Mouse (Mus musculus) heart, postnatal 36 days (tissue): ENCODE measurements around the gene Wipf3. TPM values are rescaled to one million over a fixed set of nuclear protein-coding genes. Genes with fewer than 3 reads are reported as not detected.

ENCODE experiments used
- DNase-seq, 2 experiments: peaks; one replicate each; pipeline ENCODE4 v3.0.0; 2021 to 2022
- intact Hi-C: fragments of 180-260 bp; cut with DNase I; formaldehyde crosslinking; loops from one replicate; pipeline ENCODE4 v1.15.1; 2025
- total RNA-seq, 2 experiments: library from RNA; stranded (reverse); gene quantifications; 2 replicates each; pipeline ENCODE4 v1.2.3; 2021

Gene Wipf3
- total RNA-seq, 2 experiments from 2014 or later, result 37.7 to 40.2 TPM

DNA sequence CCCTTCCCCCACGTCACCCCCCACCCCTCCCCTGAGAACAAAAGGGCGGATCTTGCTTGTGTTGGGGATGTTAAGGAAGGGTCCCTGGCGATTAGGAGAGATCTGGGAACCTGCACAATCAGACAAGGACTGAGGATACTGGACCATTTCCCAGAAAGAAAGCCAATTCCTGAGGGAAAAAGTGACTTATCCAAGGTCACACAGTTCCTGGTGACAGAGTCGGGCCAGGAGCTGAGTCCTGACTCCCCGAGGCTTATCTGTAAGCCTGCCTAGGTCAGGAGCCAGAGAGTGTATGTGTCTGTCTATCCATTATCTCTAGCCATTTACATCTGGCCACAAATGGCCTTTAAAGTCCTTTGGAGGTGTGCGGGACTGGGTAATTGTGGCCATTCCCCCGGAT, 818 bp downstream of the Wipf3 start:
- DNase-seq, result no peak
- intact Hi-C loops, result no loop called here

DNA sequence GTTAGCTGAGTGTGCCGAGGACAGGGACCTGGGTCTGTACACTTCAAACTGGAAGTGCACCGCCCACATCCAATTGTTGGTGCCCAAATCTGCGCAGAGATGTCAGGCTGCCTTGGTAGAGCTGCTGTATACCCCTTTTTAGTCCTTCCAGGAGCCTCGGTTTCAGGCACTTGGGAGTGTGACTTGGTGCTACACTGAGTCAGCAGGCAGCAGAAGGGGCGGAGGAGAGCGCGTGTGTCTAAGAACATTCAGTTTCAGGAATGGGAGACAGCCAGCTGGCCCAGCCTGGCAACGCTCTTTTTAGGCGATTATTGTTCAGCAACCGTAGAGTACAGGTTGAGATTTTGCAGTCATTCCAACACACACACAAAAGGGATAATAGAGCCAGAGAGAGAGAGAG, 2.4 kb downstream of the Wipf3 start:
- peak; percentile 21 to 27 for DNase-seq
- intact Hi-C loops, result no loop called here

- no peak for DNase-seq
- intact Hi-C loops, result no loop called here
Observed at GRCm38 (mm10) chr6:54432191-54432590, 2.8 kb downstream of the Wipf3 start.

GRCm38 (mm10) chr6:54432806-54433545, 3.6 kb downstream of the Wipf3 start:
- intact Hi-C loops, result no loop called here
- no peak for DNase-seq

- intact Hi-C loops, result no loop called here
Observed at GRCm38 (mm10) chr6:54434171-54434570, 4.8 kb downstream of the Wipf3 start.

GRCm38 (mm10) chr6:54435663-54436062, 6.3 kb downstream of the Wipf3 start:
- intact Hi-C loops, result no loop called here
- DNase-seq, result no peak

More at GRCm38 (mm10) chr6:54434171-54434570, 4.8 kb downstream of the Wipf3 start:
- DNase-seq, result no peak

DNA sequence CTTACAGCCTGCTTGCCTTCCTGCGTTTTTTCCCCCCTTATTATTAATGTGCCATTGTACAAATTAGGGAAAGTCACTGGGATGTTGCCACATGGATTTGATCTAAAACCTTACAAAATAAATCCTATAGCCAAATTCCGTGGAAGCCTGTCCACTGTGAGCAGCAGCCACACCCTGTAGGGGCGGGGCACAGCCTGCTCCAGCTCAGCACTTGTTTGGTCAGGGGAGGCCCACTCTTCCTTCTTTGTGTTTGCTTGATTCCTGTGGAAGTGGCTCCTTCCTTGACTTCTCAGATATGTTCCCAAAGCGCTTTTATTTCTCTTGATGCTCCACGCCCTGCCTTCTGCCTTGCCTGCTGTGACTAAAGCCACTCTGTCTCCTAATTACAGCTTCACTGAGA, 6.9 kb downstream of the Wipf3 start:
- intact Hi-C loops, result no loop called here
- no peak for DNase-seq

- intact Hi-C loops, result no loop called here
- no peak for DNase-seq
Observed at GRCm38 (mm10) chr6:54438510-54438909, 9.1 kb downstream of the Wipf3 start.

DNA sequence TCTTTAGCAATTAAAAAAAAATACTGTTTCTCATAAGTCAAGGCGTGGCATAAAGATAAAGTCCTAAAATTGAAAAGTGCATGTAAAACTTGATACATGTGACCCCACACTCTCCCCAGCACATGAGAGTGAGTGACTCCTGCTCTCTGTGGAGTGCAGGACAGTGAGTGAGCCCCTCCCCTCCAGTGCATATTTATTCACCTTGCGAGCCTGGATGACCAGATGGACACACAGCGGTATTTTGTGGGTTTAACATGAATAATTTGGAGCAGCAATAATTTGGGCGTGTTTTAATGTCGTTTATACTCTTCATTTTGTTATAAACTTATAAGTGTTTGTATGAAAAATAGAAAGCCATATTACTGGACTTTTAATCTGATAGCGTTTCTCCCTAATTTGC, 11.3 kb downstream of the Wipf3 start:
- intact Hi-C loops, result no loop called here
- DNase-seq, result no peak

DNA sequence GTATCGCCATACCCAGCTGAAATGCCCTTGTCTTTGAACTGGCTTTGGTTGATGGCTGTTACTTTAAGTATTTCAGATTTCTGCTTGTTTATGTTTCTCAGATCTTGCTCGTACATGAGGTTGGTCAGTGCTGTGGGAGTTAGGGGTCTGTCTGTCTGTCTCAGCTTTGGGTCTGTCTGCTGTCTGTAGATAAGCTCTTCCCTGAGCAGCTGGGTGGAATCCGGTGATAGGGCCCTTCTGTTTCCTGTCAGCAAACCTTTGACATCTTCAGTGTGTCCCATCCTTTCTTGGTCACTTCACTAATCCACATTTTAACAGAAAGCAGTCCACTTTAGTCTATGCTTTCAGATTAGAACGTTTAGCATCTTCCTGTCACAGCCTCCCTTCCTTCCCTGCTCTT, 14.3 kb downstream of the Wipf3 start:
- intact Hi-C loops, result no loop called here
- no peak for DNase-seq

DNA sequence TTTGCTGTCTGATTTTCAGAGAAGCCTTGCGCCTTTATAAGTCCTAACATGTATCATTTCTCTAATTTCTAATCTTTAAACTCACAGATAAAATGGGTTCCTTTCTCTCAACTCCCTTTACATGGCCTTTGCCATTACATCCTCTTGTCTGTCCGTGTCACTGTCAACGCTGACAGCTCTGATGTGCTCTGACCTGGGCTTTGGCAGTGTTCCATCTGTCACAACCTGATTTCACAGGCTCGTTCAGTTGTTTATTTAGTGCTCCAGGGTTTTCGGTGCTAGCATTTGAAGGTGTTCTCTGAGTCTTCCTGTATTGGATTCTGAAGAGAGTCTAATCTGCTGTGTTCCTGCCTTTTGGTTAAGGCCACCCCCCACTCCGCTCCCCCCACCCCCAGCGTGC, 14.7 kb downstream of the Wipf3 start:
- intact Hi-C loops, result no loop called here
- no peak for DNase-seq

- intact Hi-C loops, result no loop called here
- no peak for DNase-seq
Observed at GRCm38 (mm10) chr6:54445249-54445818, 15.9 kb downstream of the Wipf3 start.

- DNase-seq, result no peak
- intact Hi-C loops, result no loop called here
Observed at GRCm38 (mm10) chr6:54447353-54447752, 17.9 kb downstream of the Wipf3 start.

- no peak for DNase-seq
- intact Hi-C loops, result no loop called here
Observed at GRCm38 (mm10) chr6:54459661-54460060, 30.3 kb downstream of the Wipf3 start.

DNA sequence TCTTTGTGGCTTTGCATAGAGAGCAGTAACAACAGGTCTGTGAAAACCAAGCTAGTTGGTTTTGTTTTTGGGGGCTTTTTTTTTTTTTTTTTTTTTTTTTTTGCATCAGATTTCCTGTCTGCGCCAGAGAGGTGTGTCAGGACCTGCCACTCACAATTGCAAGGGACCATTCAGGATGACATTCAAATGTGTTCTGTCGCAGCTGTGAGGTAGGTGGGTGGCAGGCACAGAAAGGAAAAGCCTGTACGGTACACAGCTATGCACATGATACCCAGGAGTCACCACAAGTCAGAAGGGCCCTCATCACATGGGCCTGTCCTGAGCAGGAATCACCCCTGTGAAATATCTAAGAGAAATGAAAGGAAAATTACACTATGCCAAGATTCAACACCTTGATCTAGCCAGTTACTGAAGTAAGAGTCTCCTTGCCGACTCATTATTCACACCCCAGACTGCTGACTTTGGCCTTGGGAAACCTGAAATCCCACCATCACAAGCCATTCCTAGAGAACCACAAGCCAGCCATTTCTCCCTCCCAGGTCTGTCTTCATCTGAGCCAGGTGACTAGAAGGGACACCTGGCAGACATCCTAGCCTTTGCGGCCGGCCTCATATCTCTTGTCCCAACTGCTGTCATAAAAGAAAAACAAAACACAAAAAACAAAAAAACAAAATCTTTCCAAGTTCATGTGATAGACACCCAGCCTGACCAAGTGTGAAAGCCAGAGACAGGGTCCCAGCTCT, 30.9 kb downstream of the Wipf3 start:
- no peak for DNase-seq

DNA sequence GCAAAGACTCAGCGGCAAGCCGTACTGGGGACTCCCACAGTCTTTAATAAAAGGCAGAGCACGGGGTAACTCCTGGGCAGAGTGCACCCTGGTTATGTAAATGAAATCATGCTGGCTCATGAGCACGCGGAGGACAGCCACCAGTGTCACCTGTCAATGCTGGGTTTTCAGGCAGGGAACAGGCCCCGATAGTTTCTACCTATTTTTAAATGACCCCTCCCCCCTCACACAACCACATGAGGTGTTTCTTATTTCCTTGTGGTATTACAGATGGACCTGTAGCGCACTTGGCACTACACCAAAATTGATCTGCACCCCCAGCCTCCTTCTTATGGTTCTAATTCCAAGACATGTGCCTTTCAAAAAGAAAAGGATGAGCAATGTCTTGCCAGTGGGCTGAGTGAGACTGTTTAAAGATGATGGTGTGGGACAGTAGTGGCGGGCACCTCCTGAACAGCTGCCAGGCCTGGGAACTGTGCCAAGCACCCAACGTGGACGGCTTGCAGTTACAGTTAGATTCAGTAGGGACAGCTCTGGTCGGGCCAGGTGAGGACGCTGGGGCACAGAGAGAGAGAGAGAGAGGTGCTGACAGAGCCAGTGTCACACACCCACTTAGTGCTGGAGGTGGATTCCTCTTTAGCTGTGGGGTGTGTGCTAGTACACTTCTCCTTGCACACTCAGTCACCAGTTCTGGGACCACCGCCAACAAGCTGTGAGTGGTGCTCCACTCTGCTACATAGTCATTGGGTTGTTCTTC, 31.7 kb downstream of the Wipf3 start:
- intact Hi-C loops, result no loop called here
- peak; percentile 45 to 57 for DNase-seq

More for the DNA sequence above, 30.9 kb downstream of the Wipf3 start:
- intact Hi-C loops, result no loop called here

GRCm38 (mm10) chr6:54462766-54463165, 33.4 kb downstream of the Wipf3 start:
- intact Hi-C loops, result no loop called here
- DNase-seq, result no peak

DNA sequence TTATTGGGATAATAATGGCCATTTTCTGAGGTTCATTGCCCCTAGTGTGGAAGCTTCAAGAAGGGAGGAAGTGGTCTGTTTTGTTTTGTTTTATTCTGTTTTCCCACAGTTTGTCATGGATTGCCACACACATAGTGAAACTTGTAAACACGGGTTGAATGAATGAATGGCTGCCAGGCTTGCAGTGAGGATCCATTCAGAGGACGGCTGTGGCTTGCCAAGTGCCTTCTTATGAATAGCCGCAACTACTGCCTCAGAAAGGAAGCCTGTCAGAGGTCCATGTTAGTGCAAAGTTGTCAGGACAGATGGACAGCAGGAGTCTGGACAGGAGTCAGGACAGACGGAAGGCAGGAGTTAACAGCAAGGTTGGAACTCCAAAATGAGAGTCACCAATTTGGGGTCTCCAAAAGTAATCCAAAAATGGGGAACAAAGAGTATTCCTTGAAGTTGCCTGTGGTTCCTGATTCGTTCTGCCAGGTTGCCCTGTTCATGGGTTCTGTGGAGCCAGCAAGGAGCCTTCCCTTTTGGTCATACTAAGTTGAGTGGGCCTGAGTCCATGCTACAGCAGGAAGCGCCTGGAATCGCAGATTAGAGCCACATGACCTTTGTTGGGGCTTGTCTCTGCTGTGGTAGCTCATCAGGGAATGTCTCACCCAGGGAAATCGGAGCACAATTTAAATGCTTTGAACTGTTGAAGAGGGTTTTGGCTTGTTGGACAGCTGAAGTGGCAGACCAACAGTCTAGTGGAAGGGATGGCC, 34.5 kb downstream of the Wipf3 start:
- no peak for DNase-seq
- intact Hi-C loops, result no loop called here

DNA sequence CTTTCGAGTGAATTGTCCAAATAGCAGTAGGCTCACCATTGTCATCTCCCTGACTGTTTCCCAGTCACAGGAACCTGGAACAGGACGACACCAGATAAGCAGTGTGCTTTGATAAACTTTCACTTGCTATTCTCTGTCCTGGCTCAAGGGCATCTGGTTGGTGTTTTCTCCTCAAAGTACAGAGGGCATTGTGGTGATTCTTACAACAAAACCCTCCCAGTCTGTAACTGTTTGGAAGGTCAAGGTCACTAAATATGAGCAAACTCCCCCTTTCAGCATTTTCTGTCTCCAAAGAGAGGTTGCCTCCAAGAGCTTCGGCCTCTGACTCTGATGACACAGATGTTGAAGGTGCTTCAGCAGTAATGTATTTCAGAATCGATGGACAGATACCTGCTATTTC, 35.5 kb downstream of the Wipf3 start:
- no peak for DNase-seq

GRCm38 (mm10) chr6:54467371-54467770, 38.0 kb downstream of the Wipf3 start:
- no peak for DNase-seq
- intact Hi-C loops, result no loop called here

More for the DNA sequence above, 35.5 kb downstream of the Wipf3 start:
- intact Hi-C loops, result no loop called here
